Mouse (Mus musculus) olfactory bulb, adult 2 months (tissue): Measurements from ENCODE around the gene Dnaic2.

Source experiments
- CTCF ChIP-seq: fragments of 200-500 bp; IDR thresholded peaks from 2 replicates; pipeline ENCODE4 v1.5.1; 2012; ENCODE audit warnings: low read depth, mild to moderate bottlenecking, low read length, moderate library complexity; ENCODE audit not compliant: insufficient read depth
- POLR2A ChIP-seq: fragments of 200-500 bp; IDR thresholded peaks from 2 replicates; pipeline ENCODE4 v1.6.1; 2012; ENCODE audit warnings: mild to moderate bottlenecking, low read depth, low read length, moderate library complexity; ENCODE audit not compliant: insufficient read depth

DNA sequence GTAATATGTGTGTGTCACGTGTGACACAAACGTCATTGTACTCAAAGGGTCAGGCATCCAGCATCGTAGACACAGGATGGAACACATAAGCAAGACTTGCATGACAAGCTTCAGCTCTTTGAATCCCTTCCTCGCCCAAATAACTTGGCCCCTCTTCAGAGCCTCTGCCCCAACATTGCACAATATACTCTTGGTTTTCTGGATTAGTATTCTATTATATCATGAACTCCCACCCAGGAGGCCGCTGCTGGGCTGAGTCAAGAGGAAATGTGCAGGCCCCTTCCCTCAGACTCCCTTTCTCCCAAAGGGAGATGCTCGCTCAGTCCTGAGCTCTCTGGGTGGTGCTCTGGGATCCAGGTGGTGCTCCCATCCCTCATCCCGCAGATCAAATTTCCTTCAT, 28.7 kb upstream of the Dnaic2 start:
- TF ChIP-seq POLR2A = no peak
- no peak for TF ChIP-seq CTCF
